Mouse (Mus musculus): ENCODE measurements around the gene Pigt. TPM values are rescaled to one million over a fixed set of nuclear protein-coding genes. Genes with fewer than 3 reads are reported as not detected.

The Pigt gene
- polyA plus RNA-seq, 1 experiment, result not detected

DNA sequence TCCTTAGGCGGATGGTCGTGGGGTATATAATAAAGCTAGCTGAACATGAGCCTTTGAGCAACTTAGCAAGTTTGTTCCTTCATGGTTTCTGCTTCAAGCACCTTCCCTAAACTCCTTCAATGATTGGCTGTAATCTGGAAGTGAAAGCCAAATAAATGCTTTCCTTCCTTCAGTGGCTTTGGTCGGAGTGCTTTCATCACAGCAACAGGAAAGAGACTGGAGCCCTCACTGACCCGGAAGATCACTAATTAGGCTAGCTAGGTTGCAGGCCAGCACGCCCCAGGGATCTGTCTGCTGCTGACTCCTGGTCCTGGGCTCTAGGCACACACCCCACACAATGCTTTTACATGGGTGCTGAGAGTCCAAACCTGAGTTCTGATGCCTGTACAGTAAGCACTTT, 31.2 kb downstream of the Pigt start:
- Histone ChIP-seq H3K27ac (ENCODE audit: insufficient read depth, low read depth, low read length) (no peak overlapping the region), H3K4me3 (ENCODE audit: insufficient read depth, low read depth, low read length) (no peak overlapping the region), H3K4me1 (ENCODE audit: control insufficient read depth, insufficient read depth, low read length) (no peaks in the 10 kb centered on the region)
- WGBS, result 66% methylated on average over 5 of the region's 5 CpGs
- no peak for TF ChIP-seq CTCF (IDR thresholded peaks at IDR 0.05; ENCODE audit: insufficient read depth, low read depth, low read length)
- TF ChIP-seq POLR2A (IDR thresholded peaks at IDR 0.05; ENCODE audit: insufficient read depth, low read depth, low read length), result no peak

DNA sequence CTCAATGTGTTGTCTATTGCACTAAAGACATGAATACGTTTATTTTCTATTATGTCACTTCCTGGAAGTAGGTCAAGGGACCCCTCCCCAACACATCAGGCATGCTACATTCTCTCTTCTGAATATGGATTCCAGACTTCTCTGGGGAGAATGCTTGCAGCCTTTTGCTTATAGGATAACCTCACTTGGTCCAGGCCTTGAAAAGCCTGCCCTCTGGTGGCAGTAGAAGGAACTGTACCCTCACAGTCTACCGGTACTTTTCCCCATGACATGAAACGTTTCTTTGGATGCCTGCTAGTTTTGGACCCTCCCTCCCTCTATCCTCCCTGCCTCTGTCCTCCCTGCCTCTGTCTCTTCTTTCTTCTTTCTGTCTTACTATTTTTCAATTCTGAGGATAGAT, 33.8 kb downstream of the Pigt start:
- no peak for TF ChIP-seq CTCF (IDR thresholded peaks at IDR 0.05; ENCODE audit: insufficient read depth, low read depth, low read length)
- no peak for TF ChIP-seq POLR2A (IDR thresholded peaks at IDR 0.05; ENCODE audit: insufficient read depth, low read depth, low read length)
- WGBS, result 3% methylated on average over 3 of the region's 3 CpGs
- H3K4me1 ChIP-seq (ENCODE audit: control insufficient read depth, insufficient read depth, low read length), result no peaks in the 10 kb centered on the region
- no peak overlapping the region for H3K27ac ChIP-seq (ENCODE audit: insufficient read depth, low read depth, low read length)
- H3K4me3 ChIP-seq (ENCODE audit: insufficient read depth, low read depth, low read length), result no peak overlapping the region

DNA sequence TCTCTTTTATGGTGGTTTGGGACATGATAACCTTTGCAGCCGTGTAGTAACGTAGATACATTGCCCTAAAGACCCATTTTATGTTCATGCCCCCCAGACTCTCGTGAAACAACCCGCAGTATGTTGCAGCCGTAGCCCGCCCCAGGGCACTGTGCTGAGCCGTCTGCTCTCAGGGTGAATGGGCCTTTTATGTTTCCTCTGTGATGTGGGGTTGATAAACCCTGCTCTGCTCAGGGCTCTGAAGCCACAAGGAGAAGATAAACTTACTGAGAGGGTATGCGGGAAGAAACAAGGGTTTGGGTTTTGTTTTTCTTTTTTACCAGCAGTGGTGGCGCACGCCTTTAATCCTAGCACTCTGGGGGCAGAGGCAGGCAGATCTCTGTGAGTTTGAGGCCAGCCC, 37.0 kb downstream of the Pigt start:
- TF ChIP-seq POLR2A (IDR thresholded peaks at IDR 0.05; ENCODE audit: insufficient read depth, low read depth, low read length) (no peak), CTCF (IDR thresholded peaks at IDR 0.05; ENCODE audit: insufficient read depth, low read depth, low read length) (no peak)
- Histone ChIP-seq H3K4me1 (ENCODE audit: control insufficient read depth, insufficient read depth, low read length) (no peaks in the 10 kb centered on the region), H3K27ac (ENCODE audit: insufficient read depth, low read depth, low read length) (no peak overlapping the region), H3K4me3 (ENCODE audit: insufficient read depth, low read depth, low read length) (no peak overlapping the region)
- 80% methylated on average over 10 of the region's 10 CpGs for whole genome bisulfite sequencing

DNA sequence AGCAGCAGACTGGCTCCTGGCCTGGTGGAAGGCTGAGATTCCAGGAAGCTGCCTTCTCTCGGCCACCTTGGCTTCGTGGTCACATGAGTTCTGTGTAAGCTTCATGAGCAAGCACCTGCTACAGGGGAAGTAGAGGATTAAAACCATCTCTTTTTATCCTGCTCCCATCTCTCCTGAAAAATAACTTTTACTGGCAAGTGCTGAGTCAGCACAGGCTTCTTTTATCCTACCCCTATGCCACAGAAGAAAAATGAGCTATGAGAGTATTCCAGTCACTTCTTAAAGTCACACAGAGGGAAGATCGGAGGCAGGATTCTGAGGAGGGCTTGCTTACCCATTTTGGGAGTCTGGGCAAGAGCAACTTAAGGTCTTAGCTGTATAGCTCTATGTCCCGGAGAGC, 39.7 kb downstream of the Pigt start:
- Histone ChIP-seq H3K4me3 (ENCODE audit: insufficient read depth, low read depth, low read length) (no peak overlapping the region), H3K4me1 (ENCODE audit: control insufficient read depth, insufficient read depth, low read length) (no peaks in the 10 kb centered on the region), H3K27ac (ENCODE audit: insufficient read depth, low read depth, low read length) (no peak overlapping the region)
- 84% methylated on average over 4 of the region's 4 CpGs for WGBS
- TF ChIP-seq POLR2A (IDR thresholded peaks at IDR 0.05; ENCODE audit: insufficient read depth, low read depth, low read length) (no peak), CTCF (IDR thresholded peaks at IDR 0.05; ENCODE audit: insufficient read depth, low read depth, low read length) (no peak)

DNA sequence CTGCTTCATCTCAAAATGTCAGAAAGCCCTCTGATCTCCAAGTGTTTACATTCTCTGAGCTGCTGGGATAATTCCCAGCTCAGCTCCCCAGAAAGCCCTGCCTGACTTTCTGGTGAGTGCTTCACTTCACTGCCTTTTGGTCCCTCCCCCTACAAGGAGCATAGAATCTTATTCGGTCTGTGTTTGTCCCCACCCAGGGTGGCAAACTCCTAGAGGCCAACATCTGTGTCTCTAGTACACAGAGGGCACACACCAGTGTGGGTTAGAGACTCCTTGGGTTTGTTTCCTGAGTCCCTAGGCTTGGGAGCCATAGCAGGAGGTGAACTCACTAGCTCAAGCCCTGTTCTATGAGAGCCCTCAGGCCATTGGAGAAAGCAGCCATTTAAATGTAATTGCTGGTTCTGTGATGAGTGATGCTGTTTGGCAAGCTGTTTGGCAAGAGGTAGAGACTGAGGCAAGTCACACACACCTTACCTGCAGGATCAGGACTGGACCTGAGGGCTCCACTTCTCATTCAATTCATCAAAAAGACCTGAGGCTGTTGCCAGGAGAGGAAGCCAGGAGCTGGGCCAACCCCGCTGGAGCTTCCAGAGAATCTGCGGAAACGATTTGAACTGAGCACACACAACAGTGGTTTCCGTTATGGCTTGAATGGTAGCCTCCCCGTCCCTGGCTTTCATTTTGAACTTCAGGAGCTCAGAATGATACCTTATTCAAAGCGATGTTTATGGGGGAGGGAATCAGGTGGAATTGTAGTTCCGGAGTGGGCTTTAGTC, 43.5 kb downstream of the Pigt start:
- 36% methylated on average over 8 of the region's 8 CpGs for WGBS
- no peak for TF ChIP-seq POLR2A (IDR thresholded peaks at IDR 0.05; ENCODE audit: insufficient read depth, low read depth, low read length)
- TF ChIP-seq CTCF (IDR thresholded peaks at IDR 0.05; ENCODE audit: insufficient read depth, low read depth, low read length), result no peak
- Histone ChIP-seq H3K27ac (ENCODE audit: insufficient read depth, low read depth, low read length) (no peak overlapping the region), H3K4me1 (ENCODE audit: control insufficient read depth, insufficient read depth, low read length) (no peaks in the 10 kb centered on the region), H3K4me3 (ENCODE audit: insufficient read depth, low read depth, low read length) (no peak overlapping the region)

DNA sequence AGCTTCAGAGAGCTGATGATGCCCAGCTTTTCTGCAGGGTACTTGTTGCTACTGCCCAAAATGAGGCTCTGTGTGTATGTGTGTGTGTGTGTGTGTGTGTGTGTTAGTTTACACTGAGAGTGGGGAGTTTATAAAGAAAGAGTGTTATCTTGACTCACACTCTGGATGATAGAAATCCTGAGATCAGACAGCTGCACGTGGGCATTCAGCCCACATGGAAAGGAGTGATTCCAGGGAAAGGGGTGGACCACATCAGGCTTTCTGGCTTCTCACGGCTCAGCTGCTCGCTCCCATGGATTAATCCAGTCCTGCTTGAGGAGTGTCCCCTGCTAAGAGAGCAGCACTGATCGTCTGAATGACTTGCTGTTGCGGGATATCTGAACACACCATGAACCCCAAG, 44.8 kb downstream of the Pigt start:
- Histone ChIP-seq H3K4me3 (ENCODE audit: insufficient read depth, low read depth, low read length) (no peak overlapping the region), H3K27ac (ENCODE audit: insufficient read depth, low read depth, low read length) (no peak overlapping the region), H3K4me1 (ENCODE audit: control insufficient read depth, insufficient read depth, low read length) (no peaks in the 10 kb centered on the region)
- TF ChIP-seq POLR2A (IDR thresholded peaks at IDR 0.05; ENCODE audit: insufficient read depth, low read depth, low read length) (no peak), CTCF (IDR thresholded peaks at IDR 0.05; ENCODE audit: insufficient read depth, low read depth, low read length) (no peak)
- 54% methylated on average over 5 of the region's 5 CpGs for WGBS

DNA sequence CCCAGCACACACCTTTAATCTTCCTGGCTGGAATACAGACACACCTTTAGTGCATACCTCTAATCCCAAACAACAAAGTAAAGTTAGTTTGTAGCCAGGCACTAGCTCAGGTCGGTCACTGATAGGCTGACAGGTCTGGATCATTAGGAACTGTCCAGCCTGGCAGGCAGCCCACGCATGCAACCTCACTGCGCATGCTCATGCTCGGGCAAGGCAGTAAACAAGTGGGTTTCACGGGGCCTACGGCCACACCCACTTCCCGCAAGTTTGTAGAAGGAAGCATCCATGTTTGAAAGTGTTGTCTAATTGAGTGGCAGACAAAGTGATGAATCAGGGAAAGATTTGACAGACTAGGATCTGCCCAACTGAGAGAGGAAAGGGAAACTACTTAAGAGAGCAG, 45.3 kb downstream of the Pigt start:
- Histone ChIP-seq H3K27ac (ENCODE audit: insufficient read depth, low read depth, low read length) (no peak overlapping the region), H3K4me1 (ENCODE audit: control insufficient read depth, insufficient read depth, low read length) (no peaks in the 10 kb centered on the region), H3K4me3 (ENCODE audit: insufficient read depth, low read depth, low read length) (no peak overlapping the region)
- 81% methylated on average over 7 of the region's 7 CpGs for WGBS
- TF ChIP-seq POLR2A (IDR thresholded peaks at IDR 0.05; ENCODE audit: insufficient read depth, low read depth, low read length), result no peak
- TF ChIP-seq CTCF (IDR thresholded peaks at IDR 0.05; ENCODE audit: insufficient read depth, low read depth, low read length), result no peak

DNA sequence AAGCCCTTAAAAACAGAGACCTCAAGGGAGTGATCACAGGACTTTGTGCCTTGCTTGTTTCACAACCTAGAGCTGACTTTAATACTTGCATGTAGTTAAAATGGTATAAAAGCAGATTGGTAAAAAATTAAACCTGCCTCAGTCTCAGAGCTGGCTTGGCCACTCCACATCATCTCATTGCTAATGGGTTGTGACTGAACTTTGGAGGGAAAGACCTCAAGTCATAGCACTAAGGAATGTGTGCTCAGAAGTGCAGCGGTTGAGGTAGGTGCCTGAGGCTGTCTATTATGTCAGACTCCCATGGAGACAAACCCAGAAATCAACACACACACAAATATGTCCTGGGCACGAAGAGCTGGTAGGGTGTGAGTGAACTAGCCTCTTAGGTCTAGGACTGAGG, 46.4 kb downstream of the Pigt start:
- TF ChIP-seq POLR2A (IDR thresholded peaks at IDR 0.05; ENCODE audit: insufficient read depth, low read depth, low read length) (no peak), CTCF (IDR thresholded peaks at IDR 0.05; ENCODE audit: insufficient read depth, low read depth, low read length) (no peak)
- no peaks in the 10 kb centered on the region for H3K4me1 ChIP-seq (ENCODE audit: control insufficient read depth, insufficient read depth, low read length)
- H3K27ac ChIP-seq (ENCODE audit: insufficient read depth, low read depth, low read length), result no peak overlapping the region
- 60% methylated on average over 2 of the region's 2 CpGs for WGBS
- no peak overlapping the region for H3K4me3 ChIP-seq (ENCODE audit: insufficient read depth, low read depth, low read length)

DNA sequence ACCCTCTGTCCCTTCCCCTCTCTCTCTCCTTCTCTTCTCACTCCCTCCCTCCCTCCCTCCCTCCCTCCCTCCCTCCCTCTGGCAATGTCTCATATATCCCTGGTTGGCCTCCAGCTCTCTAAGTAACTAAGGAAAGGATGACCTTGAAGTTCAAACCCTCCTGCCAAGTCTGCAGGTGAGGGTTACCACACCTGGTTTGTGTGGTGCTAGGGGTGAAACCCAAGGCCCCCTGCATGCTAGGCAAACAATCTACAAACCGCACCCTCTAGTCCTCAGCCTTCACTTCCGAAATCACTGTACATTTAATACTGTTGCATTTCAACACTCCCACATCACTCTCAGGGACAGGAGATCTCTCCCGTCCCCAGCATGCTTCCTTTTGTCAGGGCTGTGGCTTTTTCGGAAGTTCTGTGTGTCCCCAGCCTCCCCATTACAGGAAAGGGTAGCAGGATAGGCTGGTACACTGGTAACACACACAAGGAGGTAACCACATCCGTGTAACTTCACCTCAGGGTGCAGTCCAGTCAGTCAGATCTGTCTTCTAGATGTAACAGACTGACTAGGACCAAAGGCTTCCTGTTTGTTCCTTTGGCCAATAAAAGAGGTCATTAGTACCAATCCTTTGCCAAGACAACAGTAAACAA, 47.3 kb downstream of the Pigt start:
- WGBS, result 61% methylated on average over 5 of the region's 5 CpGs
- Histone ChIP-seq H3K4me3 (ENCODE audit: insufficient read depth, low read depth, low read length) (no peak overlapping the region), H3K4me1 (ENCODE audit: control insufficient read depth, insufficient read depth, low read length) (no peaks in the 10 kb centered on the region), H3K27ac (ENCODE audit: insufficient read depth, low read depth, low read length) (no peak overlapping the region)
- TF ChIP-seq POLR2A (IDR thresholded peaks at IDR 0.05; ENCODE audit: insufficient read depth, low read depth, low read length), result no peak
